Mouse (Mus musculus): ENCODE results near the gene Acss2.
"Not testable (repeated sequence)": the region's sequence is repeated elsewhere in the genome, so short reads cannot be mapped to it uniquely, and the experiment has no call there.

Gene Acss2

DNA sequence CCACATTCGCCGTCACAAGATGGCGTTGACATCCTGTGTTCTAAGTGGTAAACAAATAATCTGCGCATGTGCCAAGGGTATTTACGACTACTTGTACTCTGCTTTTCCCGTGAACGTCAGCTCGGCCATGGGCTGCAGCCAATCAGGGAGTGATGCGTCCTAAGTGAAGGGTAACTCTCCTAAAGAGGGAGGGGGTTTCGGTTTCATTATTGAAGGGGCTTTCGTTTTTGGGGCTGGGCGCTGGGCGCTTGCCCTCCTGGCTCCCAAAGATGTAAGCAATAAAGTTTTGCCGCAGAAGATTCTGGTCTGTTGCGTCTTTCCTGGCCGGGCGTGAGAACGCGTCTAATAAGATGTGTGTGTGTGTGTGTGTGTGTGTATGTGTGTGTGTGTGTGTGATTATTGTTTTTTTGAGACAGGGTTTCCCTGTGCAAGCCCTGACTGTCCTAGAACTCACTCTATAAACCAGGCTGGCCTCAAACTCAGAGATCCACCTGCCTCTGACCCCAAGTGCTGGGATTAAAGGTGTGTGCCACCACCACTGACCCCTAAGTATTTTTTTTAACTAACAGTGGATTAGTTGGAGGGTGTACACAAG is 20.8 kb downstream of the Acss2 start:
- DNase-seq (ENCODE audit: low read depth) = not testable (repeated sequence)

DNA sequence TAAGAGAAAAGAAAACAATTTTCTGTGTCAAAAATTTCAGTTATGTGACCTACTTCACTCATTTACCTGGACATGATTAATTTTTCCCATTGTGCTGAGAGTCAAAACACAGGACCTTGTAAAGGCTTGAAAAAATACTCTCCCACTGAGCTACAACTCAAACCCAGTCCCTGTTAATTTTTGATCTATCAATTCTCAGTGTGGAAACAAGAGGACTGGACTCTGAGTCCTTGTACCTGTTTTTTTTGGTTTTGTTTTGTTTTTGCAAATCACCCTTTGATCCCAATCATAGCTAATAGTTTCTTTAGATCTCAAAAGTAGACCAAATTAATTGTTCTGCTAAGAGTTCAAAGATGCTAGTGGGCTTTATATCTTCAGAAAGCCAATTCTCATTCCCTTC is 21.9 kb downstream of the Acss2 start:
- DNase-seq (ENCODE audit: low read depth) = no peak

DNA sequence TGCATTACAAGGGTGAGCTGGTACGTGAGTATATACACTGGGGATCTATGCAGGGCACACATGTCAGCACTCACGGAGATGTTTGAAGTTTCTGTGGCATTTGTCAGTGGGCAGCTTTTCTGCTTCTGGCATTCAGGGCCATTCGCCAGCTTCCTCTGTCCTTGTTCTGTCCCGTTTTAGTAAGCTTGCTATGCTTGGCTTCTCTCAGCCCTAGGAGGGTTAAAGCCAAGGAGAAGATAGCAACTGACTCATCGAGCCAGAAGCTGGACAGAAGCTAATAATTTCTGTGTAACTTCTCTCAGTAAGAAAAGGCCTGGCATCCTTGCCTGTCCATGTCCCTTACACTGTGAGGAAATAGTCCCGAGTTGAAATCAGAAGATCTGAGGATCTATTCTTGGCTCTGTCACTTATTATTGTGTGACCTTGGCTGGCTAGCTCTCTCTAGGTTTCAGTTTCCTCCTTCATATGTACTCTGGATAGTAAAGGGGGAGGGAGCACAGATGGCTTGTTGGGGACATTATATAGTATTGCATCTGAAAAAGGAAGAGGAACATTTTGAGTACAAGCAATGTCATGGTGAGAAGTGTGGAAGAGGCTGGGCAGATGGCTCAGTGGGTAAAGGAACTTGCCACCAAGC is 23.2 kb downstream of the Acss2 start:
- DNase-seq (ENCODE audit: low read depth) = no peak

DNA sequence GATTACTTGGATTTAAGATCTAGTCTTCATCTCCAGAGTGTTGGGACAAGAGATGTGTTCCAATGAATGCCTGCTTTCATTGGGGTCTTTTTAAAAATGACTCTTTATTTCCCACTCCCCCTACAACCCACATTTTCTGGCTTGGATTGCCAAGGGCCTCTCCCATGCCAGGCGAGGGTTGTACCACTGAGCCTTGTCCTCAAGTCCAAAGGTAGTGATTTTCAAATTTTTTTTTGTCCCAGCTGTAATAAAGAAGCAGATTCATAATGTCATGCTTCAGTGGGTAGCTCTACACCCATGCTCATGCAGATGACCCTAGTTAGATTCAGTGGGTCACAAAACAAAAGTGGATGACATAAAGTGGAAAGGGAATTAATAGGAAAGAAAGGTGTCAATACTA is 29.2 kb downstream of the Acss2 start:
- DNase-seq (ENCODE audit: low read depth) = no peak

DNA sequence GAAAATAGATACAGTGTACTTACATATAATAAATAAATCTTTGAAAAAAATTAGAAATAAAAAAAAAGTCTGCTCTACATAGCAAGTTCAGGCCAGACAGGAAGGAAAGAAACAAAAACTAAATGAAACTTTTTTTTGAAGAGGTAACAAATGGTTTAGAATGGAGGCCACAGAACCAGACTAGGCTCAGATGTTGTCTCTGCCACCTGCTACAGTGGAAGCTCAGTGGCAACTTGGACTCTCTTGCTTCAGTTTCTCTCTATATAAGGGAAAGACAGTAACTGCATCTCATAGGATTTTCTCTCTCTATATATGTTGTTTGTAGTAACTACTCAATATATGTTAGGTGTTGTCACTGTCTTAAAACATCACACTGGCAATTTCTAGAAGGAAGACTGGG is 34.6 kb downstream of the Acss2 start:
- DNase-seq (ENCODE audit: low read depth) = no peak

DNA sequence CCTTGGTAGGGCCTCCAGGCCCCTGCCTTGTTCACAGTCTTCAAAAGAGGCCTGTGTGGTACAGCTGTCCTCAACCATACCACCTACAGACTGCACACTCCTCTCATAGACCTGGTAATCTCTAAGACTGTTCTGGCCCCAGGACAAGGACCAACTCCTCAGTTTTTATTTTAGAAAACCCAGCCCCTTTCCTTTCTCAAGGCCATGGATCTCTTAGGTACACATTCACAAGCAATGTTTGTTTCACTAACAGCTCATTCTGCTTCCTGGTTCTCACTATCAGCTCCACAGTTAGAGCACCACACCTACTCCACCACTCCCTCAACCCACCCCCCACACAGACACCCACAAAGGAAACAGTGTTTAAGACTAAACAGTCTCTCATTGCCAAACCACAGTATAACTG is 35.2 kb downstream of the Acss2 start:
- peak; percentile 38 for DNase-seq (ENCODE audit: low read depth)

DNA sequence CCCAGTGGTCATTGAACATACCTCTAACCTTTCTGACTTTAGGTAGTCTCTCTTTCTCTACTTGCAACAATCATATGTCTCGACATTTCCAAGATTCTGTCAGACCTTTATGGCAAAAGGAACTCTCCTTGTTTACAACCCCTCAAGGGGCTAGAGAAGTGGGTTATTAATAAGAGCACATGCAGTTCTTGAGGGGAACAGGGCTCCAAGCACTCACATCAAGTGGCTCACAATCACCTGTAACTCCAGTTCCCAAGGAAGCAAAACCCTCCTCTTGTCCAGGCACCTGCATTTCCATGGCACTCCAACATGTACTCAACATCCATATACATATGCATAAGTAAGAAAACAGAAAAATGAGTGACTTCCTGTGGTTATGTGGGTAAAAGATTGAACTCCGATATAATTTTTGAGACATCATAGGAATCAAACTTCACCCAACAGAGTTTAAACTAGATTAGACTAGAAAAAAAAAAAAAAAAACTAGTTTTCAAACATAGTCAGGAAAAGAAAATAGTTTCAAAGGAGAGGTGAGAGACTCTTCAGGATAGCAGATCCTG is 36.8 kb downstream of the Acss2 start:
- no peak for DNase-seq (ENCODE audit: low read depth)

DNA sequence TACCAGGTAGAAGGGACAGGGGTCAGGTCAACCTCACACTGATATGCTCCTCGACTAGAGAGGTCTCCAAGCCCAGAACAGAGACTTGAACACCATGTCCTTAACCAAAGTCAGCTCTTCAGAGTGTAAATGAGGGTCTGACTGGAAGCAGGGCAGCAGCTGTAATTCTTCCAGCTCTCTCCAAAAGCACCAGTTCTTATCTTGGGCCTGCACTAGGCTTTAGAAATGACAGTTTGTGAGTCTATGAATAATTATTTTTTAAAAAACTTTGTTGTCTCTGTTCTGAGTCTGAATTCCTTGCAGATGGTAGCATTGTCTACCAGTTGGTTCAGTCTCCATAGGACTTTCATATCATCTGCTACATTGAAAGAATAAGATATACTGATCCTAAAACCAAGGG is 44.5 kb downstream of the Acss2 start:
- no peak for DNase-seq (ENCODE audit: low read depth)

DNA sequence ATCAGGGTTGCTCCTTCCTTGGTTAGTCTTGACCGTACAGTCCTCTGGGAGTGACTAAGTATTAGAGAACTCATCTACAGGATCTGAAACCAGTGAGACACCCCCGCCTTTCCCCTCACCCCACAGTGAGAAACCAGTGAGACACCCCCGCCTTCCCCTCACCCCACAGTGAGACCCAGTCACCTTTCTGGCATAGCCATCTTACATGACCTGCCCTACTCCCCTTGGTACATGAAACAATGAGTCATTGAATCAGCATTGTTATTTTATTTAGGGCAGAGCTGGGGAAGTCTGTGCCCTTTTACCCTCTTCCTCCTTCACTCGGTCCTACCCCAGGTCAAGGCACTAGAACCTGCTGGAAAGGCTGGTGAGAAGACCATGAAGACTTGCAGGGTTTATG is 45.2 kb downstream of the Acss2 start:
- no peak for DNase-seq (ENCODE audit: low read depth)

DNA sequence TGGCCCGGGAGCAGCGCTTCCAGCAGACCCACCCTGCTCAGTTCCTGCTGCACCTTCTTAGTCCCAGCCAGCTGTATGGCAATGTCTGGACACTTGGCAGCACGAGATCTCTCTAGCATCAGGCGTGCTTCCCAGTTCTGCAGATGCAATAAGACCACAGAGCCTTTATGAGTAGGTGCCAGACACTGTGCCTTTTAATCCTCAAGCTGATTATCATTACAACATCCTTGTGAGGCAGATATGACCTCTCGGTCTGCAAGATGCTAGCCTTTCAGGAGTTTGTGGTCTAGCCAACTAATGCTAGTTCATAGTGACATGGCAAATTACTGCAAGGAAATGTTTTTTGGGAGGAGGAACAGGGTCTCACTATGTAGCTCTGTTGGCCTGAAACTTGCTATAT is 50.0 kb downstream of the Acss2 start:
- DNase-seq (ENCODE audit: low read depth) = no peak

DNA sequence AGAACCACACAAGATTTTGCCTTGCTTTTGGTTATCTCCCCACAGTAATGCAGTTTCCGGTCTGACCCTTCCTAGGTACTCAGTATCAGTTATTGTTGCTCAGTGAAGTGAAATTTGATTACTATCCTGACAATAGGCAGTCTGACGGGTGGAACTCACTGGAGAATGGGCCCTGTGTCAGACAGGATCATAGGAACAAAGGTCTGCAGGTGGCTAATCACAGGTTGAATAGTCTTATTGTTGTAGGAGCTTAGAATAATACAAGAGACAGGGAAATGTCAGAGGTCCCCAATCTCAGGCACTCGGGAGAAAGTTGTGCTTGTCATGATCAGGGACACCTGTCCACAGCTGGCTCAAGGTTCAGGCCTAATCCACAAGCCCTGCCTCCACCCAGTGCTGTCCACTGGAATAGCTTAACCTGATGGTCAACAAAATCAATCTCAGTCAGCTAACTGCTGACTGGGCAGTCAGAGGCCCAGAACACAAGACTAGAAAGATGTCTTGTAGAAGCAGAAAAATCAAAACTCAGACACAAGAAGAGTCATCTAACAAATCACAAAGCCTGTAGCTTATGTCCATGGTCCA is 51.6 kb downstream of the Acss2 start:
- no peak for DNase-seq (ENCODE audit: low read depth)

DNA sequence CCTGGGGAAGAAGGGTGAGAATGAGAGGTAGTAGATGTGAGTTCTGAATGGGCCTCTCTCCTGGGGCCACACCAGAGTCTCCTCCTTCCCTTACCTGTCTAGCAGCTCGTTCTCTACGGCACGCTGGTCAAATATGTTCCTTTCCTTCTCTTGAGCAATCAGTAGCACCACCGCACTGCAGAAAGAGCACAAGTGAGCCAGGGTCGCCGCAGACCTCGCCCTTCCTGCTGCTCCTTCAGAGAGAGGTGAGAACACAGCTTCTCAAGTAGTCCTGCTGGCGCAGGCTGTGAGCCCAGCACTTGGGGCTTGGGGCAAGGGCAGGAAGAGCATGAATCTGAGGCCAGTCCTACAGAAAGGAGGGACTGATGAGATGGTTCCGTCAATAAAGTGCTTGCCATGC is 55.3 kb downstream of the Acss2 start:
- DNase-seq (ENCODE audit: low read depth) = no peak

DNA sequence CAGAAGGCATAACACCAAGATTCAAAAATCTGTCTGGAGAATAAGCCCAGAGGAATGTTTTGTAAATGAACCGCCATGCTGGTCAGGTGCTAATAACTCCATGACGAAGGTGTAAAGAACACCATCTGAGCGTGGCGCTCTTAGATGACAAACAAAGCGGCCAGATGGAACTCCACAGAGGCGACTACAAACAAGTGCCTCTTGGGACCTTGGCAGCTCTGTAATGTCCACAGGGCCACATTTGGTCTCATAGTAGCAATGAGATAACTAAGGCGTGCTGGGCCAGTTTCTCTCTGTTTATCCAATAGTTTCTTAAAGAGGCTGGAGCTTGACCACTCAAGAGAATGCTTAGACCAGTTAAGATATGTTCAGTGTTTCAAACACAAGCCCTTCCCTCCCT is 56.2 kb downstream of the Acss2 start:
- no peak for DNase-seq (ENCODE audit: low read depth)

DNA sequence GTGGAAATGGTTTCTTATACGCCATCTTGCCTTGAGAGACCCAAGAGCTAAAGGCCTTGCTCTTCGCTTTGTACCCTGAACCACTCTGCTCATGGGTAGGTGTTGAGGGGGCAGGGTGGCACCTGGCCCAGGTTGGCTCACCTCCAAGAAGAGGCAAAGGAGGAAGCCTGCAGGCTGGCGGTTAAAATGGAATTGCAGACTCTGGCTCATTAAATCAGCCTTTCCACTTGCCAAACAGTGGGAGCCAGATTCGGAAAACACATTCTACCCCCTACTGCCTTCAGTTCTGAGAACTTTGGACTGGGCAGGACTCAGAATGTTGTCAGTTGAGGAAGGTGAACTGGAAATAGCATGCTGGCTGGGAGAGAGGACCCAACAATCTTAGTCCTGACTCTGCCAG is 57.0 kb downstream of the Acss2 start:
- DNase-seq (ENCODE audit: low read depth) = no peak

DNA sequence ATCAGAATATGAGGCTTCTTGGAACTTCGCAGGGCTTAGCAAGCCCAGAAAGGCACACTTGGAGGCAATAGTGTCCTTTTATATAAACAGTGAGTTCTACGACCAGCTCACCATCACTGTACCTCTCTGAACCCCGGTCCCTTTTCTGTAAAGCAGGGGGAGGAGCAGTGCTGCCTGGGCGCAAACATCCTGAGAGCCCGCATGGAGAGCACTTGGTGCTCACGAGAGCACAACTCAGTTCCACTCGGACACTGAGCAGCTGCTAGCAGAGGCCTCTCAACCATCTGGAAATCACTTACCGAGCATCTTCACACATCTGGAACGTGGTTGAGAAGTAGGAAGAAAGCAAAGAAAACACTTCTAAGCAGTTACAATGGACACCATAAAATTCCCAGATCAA is 58.9 kb downstream of the Acss2 start:
- DNase-seq (ENCODE audit: low read depth) = no peak

DNA sequence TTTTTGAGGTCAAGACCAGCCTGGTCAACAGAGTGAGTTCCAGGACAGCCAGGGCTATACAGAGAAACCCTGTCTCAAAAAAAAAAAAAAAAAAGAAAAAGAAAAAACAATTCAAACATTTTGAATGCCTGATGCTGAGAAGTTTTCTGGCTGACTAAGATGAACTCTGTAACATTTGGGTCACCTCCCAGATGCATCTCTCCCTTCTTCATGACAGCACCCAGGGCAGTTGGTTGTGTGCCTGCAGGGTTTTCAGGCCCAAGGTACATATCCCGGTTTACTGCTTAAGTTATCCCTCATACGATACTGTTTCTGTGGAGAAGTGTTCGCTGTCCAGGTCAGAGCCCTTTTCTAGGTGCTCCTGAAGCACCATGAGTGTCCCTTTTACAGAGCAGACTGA is 62.6 kb downstream of the Acss2 start:
- no peak for DNase-seq (ENCODE audit: low read depth)

DNA sequence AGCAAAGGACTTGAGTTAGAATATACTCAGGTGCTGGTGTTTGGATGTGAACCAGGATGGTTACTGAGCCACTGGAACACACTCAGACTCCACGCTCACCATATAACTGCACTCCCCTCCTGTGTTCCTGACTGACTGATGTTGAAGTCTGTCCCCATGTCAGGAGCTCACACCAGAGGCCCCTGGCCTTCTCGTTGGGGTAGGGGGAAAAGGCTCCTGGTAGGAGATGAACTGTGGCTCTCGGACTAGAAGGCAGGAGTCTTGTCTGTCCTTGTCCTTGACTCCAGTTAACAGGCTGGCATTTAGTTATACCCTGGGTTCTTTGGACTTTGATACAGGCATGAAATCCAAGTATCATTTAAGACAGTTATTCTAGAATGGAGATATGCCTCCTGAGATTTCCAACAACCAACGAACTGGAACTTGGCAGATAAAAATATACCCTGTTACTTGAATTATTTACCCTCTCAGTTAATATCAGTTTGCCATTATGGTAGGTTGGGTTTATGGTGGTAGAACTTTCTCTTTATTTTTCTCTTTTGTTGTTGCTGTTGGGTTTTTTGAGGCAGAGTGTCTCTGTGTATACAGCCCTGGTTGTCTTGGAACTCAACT is 64.7 kb downstream of the Acss2 start:
- DNase-seq (ENCODE audit: low read depth) = no peak

DNA sequence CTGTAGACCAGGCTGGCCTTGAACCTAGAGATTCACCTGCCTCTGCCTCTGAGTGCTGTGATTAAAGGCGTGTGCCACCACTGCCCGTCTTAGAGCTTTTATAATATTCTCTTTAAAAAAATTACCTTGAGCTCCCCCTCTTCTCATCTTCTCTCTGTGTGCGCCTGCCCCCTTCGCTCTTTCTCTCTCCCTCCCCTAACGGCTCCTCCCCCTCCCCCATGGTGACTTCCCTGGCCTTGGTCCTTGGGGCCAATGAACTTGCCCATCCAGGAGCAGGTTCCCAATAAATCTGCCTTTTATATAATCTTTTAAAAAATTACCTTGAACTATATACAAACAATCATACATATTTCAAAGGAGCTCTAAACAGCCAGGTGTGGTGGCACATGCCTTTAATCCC is 65.2 kb downstream of the Acss2 start:
- DNase-seq (ENCODE audit: low read depth) = no peak

DNA sequence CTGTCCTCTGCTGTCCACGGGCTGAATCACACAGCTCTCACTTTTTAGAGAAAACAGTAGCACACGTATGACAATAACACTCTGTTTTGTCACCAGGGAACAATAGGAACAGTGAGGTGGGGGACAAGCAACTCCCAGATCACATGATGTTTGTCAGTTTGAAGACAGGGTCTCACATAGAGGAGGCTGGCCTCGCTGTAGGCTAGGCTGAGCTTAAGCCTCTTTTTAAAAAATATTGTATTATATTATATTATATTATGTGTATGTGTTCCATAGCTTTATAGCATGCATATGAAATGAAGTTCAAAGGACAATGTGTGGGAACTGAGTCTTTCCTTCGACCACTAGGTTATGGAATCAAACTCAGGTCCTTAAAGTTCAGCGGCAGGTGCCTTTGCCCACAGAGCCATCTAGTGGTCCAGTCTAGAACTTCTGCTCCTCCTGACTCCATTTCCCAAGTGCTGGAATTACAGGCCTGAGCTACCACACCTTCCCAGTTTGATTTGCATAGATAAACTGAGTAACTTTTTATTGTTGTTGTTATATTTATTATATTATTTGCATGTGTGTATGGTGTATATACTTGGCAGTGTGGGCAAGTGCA is 66.3 kb downstream of the Acss2 start:
- DNase-seq (ENCODE audit: low read depth) = no peak

DNA sequence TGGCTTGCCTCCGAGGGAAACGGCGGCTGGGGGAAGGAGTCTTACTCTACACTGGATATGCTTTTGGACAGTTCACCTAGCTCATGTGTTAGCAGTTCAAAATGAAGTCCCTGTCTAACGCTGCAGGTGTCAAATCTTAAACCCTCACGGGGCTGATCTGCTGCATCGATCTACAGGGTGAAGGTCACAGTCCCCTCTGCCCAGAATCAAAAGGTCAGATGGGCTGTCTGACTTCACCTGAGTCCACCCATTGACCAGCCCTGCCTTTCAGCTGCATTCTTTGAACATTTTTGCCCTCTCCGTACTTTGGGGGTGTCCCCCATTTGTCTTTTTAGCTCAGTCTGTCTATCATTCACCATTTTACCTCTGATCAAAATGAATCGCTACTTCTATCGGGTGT is 67.3 kb downstream of the Acss2 start:
- no peak for DNase-seq (ENCODE audit: low read depth)

DNA sequence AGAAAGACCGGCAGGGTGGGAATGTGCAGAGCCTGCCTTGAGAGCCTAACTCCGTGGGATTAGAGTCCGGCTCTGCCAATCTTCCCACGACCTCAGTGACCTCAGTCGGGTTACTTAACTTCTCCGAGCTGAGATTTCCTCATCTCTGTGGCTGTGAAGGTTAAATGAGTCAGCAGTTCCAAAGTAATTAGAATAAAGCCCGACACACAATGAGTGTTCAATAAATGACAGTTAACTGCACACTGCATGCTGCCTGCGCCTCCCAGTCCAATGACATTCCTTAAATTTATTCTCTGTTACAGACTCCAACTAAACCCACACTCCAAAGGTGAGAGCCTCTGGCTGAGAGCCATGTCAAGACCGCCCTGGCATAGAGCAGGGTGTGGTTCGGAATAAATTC is 67.7 kb downstream of the Acss2 start:
- DNase-seq (ENCODE audit: low read depth) = no peak

DNA sequence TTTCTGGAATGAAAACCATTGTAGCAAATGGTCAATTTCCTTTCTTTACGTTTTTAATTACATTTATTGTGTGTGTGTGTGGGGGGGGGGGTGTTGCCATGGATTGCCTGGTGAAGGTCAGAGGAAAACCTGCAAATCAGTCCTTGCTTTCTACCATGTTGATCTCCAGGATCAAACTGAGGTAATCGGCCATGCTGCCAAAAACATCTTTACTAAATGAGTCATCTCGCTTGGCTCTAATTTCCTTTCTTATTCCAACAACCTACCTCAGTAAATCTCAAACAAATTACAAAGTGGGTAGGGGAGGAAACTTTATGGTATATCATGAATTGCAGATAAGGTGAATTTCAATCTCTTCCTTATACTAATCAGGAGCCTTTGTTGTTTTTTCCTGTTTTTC is 70.4 kb downstream of the Acss2 start:
- no peak for DNase-seq (ENCODE audit: low read depth)

DNA sequence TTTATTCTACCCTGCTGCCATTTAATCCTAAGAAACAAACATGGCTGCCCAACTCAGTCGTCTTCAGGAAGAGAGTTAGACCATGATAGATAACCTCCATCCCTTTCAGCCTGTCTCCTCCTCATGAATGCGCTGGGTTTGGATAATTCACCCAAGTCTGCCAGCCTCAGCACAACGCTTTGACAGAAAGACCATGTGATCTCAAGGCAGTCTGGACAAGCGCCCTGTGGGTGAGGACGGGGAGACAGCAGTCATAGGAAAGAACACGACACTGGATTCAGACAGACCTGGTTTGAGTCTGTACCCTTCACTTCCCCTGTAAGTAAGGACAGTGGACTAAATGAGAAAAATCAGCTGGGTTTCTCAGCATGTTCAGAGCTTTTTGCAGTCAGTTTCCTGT is 71.8 kb downstream of the Acss2 start:
- DNase-seq (ENCODE audit: low read depth) = no peak

All from c-Kit-positive CD71-positive TER-119-negative erythroid progenitor cells, embryonic 14.5 days (primary cell).